Mouse (Mus musculus) telencephalon, adult 2 months (tissue): Measurements from ENCODE around the gene Cdyl2.

Source experiments
- DNase-seq: peaks from one replicate; pipeline ENCODE4 v3.0.0-alpha.2; 2011; ENCODE audit warnings: low read depth, low spot score

Gene Cdyl2

GRCm38 (mm10) chr8:116671543-116671942 lies 61.2 kb downstream of the Cdyl2 start:
- DNase-seq: no peak

GRCm38 (mm10) chr8:116670604-116671003 lies 62.2 kb downstream of the Cdyl2 start:
- DNase-seq: no peak

- DNase-seq: no peak
Observed at GRCm38 (mm10) chr8:116668977-116669376, 63.8 kb downstream of the Cdyl2 start.

- DNase-seq: no peak
Observed at GRCm38 (mm10) chr8:116666781-116667325, 65.9 kb downstream of the Cdyl2 start.

- no peak for DNase-seq
Observed at GRCm38 (mm10) chr8:116661521-116661920, 71.3 kb downstream of the Cdyl2 start.

GRCm38 (mm10) chr8:116656811-116657210 lies 76.0 kb downstream of the Cdyl2 start:
- no peak for DNase-seq

- no peak for DNase-seq
Observed at GRCm38 (mm10) chr8:116654881-116655280, 77.9 kb downstream of the Cdyl2 start.

- no peak for DNase-seq
Observed at GRCm38 (mm10) chr8:116652949-116653348, 79.8 kb downstream of the Cdyl2 start.

GRCm38 (mm10) chr8:116649975-116650725 lies 82.6 kb downstream of the Cdyl2 start:
- DNase-seq: no peak

- no peak for DNase-seq
Observed at GRCm38 (mm10) chr8:116645376-116645775, 87.4 kb downstream of the Cdyl2 start.

- DNase-seq: no peak
Observed at GRCm38 (mm10) chr8:116640925-116641324, 91.9 kb downstream of the Cdyl2 start.

GRCm38 (mm10) chr8:116637998-116638397 lies 94.8 kb downstream of the Cdyl2 start:
- DNase-seq: no peak

- DNase-seq: no peak
Observed at GRCm38 (mm10) chr8:116637193-116637592, 95.6 kb downstream of the Cdyl2 start.

GRCm38 (mm10) chr8:116636396-116636795 lies 96.4 kb downstream of the Cdyl2 start:
- DNase-seq: no peak

GRCm38 (mm10) chr8:116635972-116636371 lies 96.8 kb downstream of the Cdyl2 start:
- DNase-seq: no peak

- no peak for DNase-seq
Observed at GRCm38 (mm10) chr8:116635261-116635660, 97.5 kb downstream of the Cdyl2 start.

GRCm38 (mm10) chr8:116634436-116634835 lies 98.4 kb downstream of the Cdyl2 start:
- no peak for DNase-seq

- DNase-seq: no peak
Observed at GRCm38 (mm10) chr8:116633470-116634150, 99.2 kb downstream of the Cdyl2 start.

- DNase-seq: no peak
Observed at GRCm38 (mm10) chr8:116630066-116630465, 102.7 kb downstream of the Cdyl2 start.

- DNase-seq: no peak
Observed at GRCm38 (mm10) chr8:116628975-116629374, 103.8 kb downstream of the Cdyl2 start.

GRCm38 (mm10) chr8:116627854-116628479 lies 104.8 kb downstream of the Cdyl2 start:
- DNase-seq: no peak

GRCm38 (mm10) chr8:116623591-116623990 lies 109.2 kb downstream of the Cdyl2 start:
- no peak for DNase-seq
